Mouse (Mus musculus) heart, postnatal 0 days (tissue): ENCODE measurements around the gene Pdzk1. TPM values are rescaled to one million over a fixed set of nuclear protein-coding genes. Genes with fewer than 3 reads are reported as not detected.

Experiments used
- ATAC-seq: fragments of 200-750 bp; cut with Nextera tagmentation; 2 replicates; pipeline ENCODE4 v1.8.0; 2017; ENCODE audit warnings: low read depth, moderate number of reproducible peaks, moderate library complexity; ENCODE audit not compliant: insufficient read depth
- DNase-seq: peaks from one replicate; pipeline ENCODE4 v3.0.0-alpha.2; 2016; ENCODE audit warnings: low spot score
- H3K27ac ChIP-seq: fragments of 300-500 bp; sonication (generic); 2 replicates; pipeline ENCODE4 v1.5.1; 2014; ENCODE audit warnings: low read depth, mild to moderate bottlenecking
- H3K27me3 ChIP-seq: fragments of 300-500 bp; sonication (generic); 2 replicates; pipeline ENCODE4 v1.6.1; 2014; ENCODE audit warnings: low read length, mixed read lengths; ENCODE audit not compliant: control insufficient read depth, insufficient read depth
- H3K36me3 ChIP-seq: fragments of 300-500 bp; sonication (generic); replicated peaks from 2 replicates; pipeline ENCODE4 v1.6.1; 2014; ENCODE audit warnings: low read length, mixed read lengths; ENCODE audit not compliant: control insufficient read depth, insufficient read depth
- H3K4me1 ChIP-seq: fragments of 300-500 bp; sonication (generic); 2 replicates; pipeline ENCODE4 v1.6.1; 2014; ENCODE audit warnings: antibody characterized with exemption; ENCODE audit not compliant: control insufficient read depth, insufficient read depth
- H3K4me2 ChIP-seq: fragments of 300-500 bp; sonication (generic); 2 replicates; pipeline ENCODE4 v1.6.1; 2014; ENCODE audit warnings: low read depth, mild to moderate bottlenecking, low read length, moderate library complexity
- H3K4me3 ChIP-seq: fragments of 300-500 bp; sonication (generic); 2 replicates; pipeline ENCODE4 v1.5.1; 2014; ENCODE audit warnings: low read depth, low read length
- H3K9ac ChIP-seq: fragments of 300-500 bp; sonication (generic); replicated peaks from 2 replicates; pipeline ENCODE4 v1.6.1; 2014; ENCODE audit warnings: low read depth, low read length, mixed read lengths
- H3K9me3 ChIP-seq: fragments of 300-500 bp; sonication (generic); replicated peaks from 2 replicates; pipeline ENCODE4 v1.6.1; 2016; ENCODE audit warnings: low read length; ENCODE audit not compliant: control insufficient read depth
- CTCF ChIP-seq: IDR thresholded peaks from 2 replicates; pipeline ENCODE4 v1.5.1; 2016; ENCODE audit warnings: antibody characterized with exemption, control low read depth, low read depth
- EP300 ChIP-seq: IDR thresholded peaks from 2 replicates; pipeline ENCODE4 v1.6.1; 2016; ENCODE audit warnings: antibody characterized with exemption, low read depth
- WGBS: fragments of 180-500 bp; shearing (Covaris S2); extraction: QIAGEN DNeasy Blood & Tissue Kit; methylation state at CpG from one replicate; pipeline ENCODE4 v1.1.7; 2014; 5-methylcytosine and 5-hydroxymethylcytosine counted together
- polyA plus RNA-seq: library from polyadenylated mRNA; unstranded; fragments of >200 nt; fragmentation: Nextera tagmentation; extraction: Ambion mirVana; gene quantifications from 2 replicates; pipeline ENCODE4 v1.2.1, GENCODE M21; 2015
- total RNA-seq: library from RNA; depleted of rRNA; stranded (reverse); fragments of >200 nt; gene quantifications from 2 replicates; pipeline ENCODE4 v1.2.3, GENCODE M21; 2014; ENCODE audit warnings: low replicate concordance

Gene Pdzk1
- total and polyA plus RNA-seq, 2 experiments from 2014 or later = 0.11 TPM; not detected in 1

- Histone ChIP-seq H3K4me1 (no peaks in the 10 kb centered on the region), H3K9ac (no peak overlapping the region), H3K36me3 (peaks cover 49% of the 10 kb centered on the region), H3K4me2 (no peak overlapping the region), H3K4me3 (no peak overlapping the region), H3K9me3 (no peaks in the 10 kb centered on the region), H3K27ac (no peak overlapping the region), H3K27me3 (no peaks in the 10 kb centered on the region)
- no peak for DNase-seq
- 92% methylated on average over 14 of the region's 14 CpGs for WGBS
- TF ChIP-seq EP300 (no peak), CTCF (no peak)
- no peak for ATAC-seq
These were observed 53.2 kb downstream of the Pdzk1 start for GRCm38 (mm10) chr3:96882061-96882849.

- Histone ChIP-seq H3K27me3 (no peaks in the 10 kb centered on the region), H3K4me2 (no peak overlapping the region), H3K9me3 (no peaks in the 10 kb centered on the region), H3K4me1 (no peaks in the 10 kb centered on the region), H3K36me3 (peaks cover 55% of the 10 kb centered on the region), H3K9ac (no peak overlapping the region), H3K27ac (no peak overlapping the region), H3K4me3 (no peak overlapping the region)
- ATAC-seq = no peak
- no peak for TF ChIP-seq EP300
- TF ChIP-seq CTCF = no peak
- 88% methylated on average over 7 of the region's 7 CpGs for WGBS
- no peak for DNase-seq
These were observed 54.6 kb downstream of the Pdzk1 start for GRCm38 (mm10) chr3:96883690-96884089.

- H3K4me3 ChIP-seq = no peak overlapping the region
- peaks cover 7% of the 10 kb centered on the region; the same call in 1 of the 2 replicates for H3K36me3 ChIP-seq
- no peaks in the 10 kb centered on the region for H3K27me3 ChIP-seq
- DNase-seq (no peak), ATAC-seq (no peak)
- TF ChIP-seq CTCF (no peak), EP300 (no peak)
- H3K9me3 ChIP-seq = no peaks in the 10 kb centered on the region
- H3K4me2 ChIP-seq = no peak overlapping the region
- 80% methylated on average over 4 of the region's 4 CpGs for WGBS
- no peak overlapping the region for H3K9ac ChIP-seq
- peaks cover 11% of the 10 kb centered on the region; the same call in 1 of the 2 replicates for H3K4me1 ChIP-seq
- no peak overlapping the region for H3K27ac ChIP-seq
These were observed 73.4 kb downstream of the Pdzk1 start for GRCm38 (mm10) chr3:96902336-96902999.

GRCm38 (mm10) chr3:96904393-96904792, 75.3 kb downstream of the Pdzk1 start, which contains the start of gene Gja5:
Gja5 (plus strand) TSS chr3:96904693.
- no peak for DNase-seq
- H3K9ac ChIP-seq = peak within 1 kb of the TSS; percentile 81
- TF ChIP-seq CTCF (no peak), EP300 (no peak)
- H3K27ac ChIP-seq = no peak within 1 kb of the TSS
- H3K4me2 ChIP-seq = peak within 1 kb of the TSS; percentile 92
- 10% methylated on average over 14 of the region's 14 CpGs for WGBS
- no peaks in the 10 kb centered on the region for H3K9me3 ChIP-seq
- no peak for ATAC-seq
- H3K36me3 ChIP-seq = no peaks in the 10 kb centered on the region
- H3K4me1 ChIP-seq = peaks cover 11% of the 10 kb centered on the region; the same call in 1 of the 2 replicates
- peak within 1 kb of the TSS; percentile 79 for H3K4me3 ChIP-seq
- H3K27me3 ChIP-seq = 0 out of 2 replicates have a peak, but pooled peaks cover 5% of the 10 kb centered on the region

- peak within 1 kb of the TSS; percentile 92 for H3K4me2 ChIP-seq
- ATAC-seq = peak; percentile 96
- H3K4me1 ChIP-seq = peaks cover 11% of the 10 kb centered on the region; the same call in 1 of the 2 replicates
- no peak within 1 kb of the TSS for H3K27ac ChIP-seq
- TF ChIP-seq CTCF (no peak), EP300 (no peak)
- no peaks in the 10 kb centered on the region for H3K9me3 ChIP-seq
- DNase-seq = peak; percentile 88
- H3K36me3 ChIP-seq = no peaks in the 10 kb centered on the region
- peak within 1 kb of the TSS; percentile 79 for H3K4me3 ChIP-seq
- under 1% methylated on average over 40 of the region's 40 CpGs for WGBS
- H3K9ac ChIP-seq = peak within 1 kb of the TSS; percentile 81
- H3K27me3 ChIP-seq = 0 out of 2 replicates have a peak, but pooled peaks cover 5% of the 10 kb centered on the region
These were observed 75.9 kb downstream of the Pdzk1 start, which contains the start of gene Gpr89 for GRCm38 (mm10) chr3:96904851-96905541. Gpr89 (minus strand) TSS chr3:96905346.
